Mouse (Mus musculus): ENCODE measurements at regions not wholly inside any gene's neighbourhood (a gene's known extent, or its start where the extent isn't known, plus 50 kb on each side); places are given as distances from the start of the nearest gene placed in this dataset.

DNA sequence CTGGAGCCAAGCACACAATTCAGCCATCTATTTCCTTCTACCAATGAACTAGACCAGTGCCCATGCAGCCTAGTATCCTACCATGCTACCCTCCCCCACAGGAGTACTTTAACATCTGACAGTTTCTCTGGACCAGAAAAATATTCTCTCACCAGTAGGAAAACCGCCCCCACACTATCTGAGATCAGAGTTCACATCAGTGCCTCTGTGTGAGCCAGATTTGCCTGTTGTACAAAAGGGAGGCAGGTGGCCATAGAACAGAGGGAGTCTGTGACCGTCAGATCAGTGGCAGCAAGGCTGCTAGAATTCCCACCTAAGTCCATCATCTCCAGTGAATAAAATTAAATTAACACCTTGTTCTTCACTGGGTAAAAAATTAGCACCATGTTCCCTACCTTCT, 166.5 kb downstream of the Atp23 start:
- Histone ChIP-seq H3K4me2 (no peak overlapping the region), H3K4me3 (replicated peaks) (no peak overlapping the region), H3K9ac (no peak overlapping the region), H3K4me1 (replicated peaks) (peaks cover 6% of the 10 kb centered on the region; the same call in 1 of the 2 replicates), H3K36me3 (no peaks in the 10 kb centered on the region), H3K9me3 (replicated peaks) (0 out of 2 replicates have a peak, but pooled peaks cover 3% of the 10 kb centered on the region), H3K27me3 (no peaks in the 10 kb centered on the region), H3K27ac (no peak overlapping the region)
- ATAC-seq (ENCODE audit: low read depth) = peak; percentile 65; the same call in 1 of the 2 replicates
- DNase-seq = no peak
- 28% methylated on average over 2 of the region's 2 CpGs for WGBS (ENCODE audit: insufficient replicate concordance)

DNA sequence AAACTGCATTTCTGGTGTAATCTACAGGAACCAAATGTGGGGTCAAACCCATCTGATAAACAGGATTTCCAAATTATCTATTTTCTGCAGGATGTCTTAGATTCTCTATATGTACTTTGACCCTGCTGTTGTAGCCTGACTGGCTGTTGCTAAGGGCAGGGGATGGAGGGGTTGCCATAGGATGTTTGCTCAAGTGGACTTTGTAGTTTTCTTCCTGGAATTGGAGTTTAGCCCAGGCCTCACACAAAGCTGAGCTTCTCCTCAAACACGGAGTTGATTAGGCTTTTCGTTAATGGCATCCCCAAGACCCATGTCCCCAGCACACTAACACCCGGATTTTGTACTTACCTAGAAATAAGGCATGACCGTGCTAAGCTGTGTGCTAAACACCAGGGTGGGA, 173.3 kb downstream of the Atp23 start:
- Histone ChIP-seq H3K27me3 (no peaks in the 10 kb centered on the region), H3K36me3 (no peaks in the 10 kb centered on the region), H3K4me1 (replicated peaks) (no peaks in the 10 kb centered on the region), H3K4me3 (replicated peaks) (no peak overlapping the region), H3K9ac (no peak overlapping the region), H3K9me3 (replicated peaks) (no peaks in the 10 kb centered on the region; the same call in 1 of the 2 replicates), H3K27ac (no peak overlapping the region), H3K4me2 (no peak overlapping the region)
- no peak for DNase-seq
- 53% methylated on average over 4 of the region's 4 CpGs for WGBS (ENCODE audit: insufficient replicate concordance)
- ATAC-seq (ENCODE audit: low read depth) = 0 out of 2 replicates have a peak, but pooled peaks have one; percentile 31

DNA sequence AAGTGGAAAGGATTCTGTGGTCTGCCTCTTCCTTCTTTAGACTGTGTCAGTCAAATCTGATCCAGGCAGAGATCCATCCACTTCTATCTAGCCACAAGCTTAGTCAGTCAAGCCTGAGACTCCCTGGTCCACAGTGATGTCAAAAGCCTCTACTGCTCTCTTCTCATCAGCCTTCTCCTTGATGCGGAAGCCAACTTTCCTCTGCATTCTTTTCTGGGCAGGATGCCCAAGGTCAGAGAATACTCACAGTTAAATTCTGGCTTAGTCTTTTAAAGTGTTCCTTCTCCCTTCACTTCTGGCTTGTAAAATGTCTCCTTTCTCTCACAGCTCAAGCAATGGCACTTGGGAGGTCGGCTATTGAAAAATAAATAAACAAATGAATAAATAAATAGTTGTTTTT, 183.2 kb downstream of the Atp23 start:
- no peak overlapping the region for H3K4me2 ChIP-seq
- no peak overlapping the region for H3K9ac ChIP-seq
- H3K4me3 ChIP-seq (replicated peaks) = no peak overlapping the region
- no peaks in the 10 kb centered on the region; the same call in 1 of the 2 replicates for H3K9me3 ChIP-seq (replicated peaks)
- ATAC-seq (ENCODE audit: low read depth) (no peak), DNase-seq (no peak)
- H3K4me1 ChIP-seq (replicated peaks) = no peaks in the 10 kb centered on the region
- 59% methylated on average over 2 of the region's 2 CpGs for WGBS (ENCODE audit: insufficient replicate concordance)
- no peak overlapping the region for H3K27ac ChIP-seq
- no peaks in the 10 kb centered on the region for H3K27me3 ChIP-seq
- no peaks in the 10 kb centered on the region for H3K36me3 ChIP-seq

DNA sequence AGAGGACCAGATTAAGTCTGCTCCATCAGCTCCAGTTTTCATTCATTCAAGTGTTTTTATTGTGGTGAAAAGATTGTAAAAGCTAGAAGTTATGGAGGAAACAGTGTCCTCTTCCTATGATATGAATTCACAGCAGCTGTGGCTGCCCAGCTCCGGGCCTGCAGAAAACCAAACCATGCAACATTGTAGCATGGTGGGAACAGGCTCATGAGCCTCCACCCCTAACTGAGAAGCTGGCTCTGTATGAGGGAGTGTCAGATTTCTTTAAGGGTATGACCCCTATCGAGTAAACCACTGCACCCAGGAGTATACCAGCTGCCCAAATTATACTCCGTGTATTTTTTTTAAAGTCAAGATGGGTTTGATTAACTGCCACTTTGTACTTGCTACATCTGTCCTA, 189.4 kb downstream of the Atp23 start:
- H3K4me3 ChIP-seq (replicated peaks) = no peak overlapping the region
- H3K36me3 ChIP-seq = no peaks in the 10 kb centered on the region
- no peaks in the 10 kb centered on the region for H3K9me3 ChIP-seq (replicated peaks)
- WGBS (ENCODE audit: insufficient replicate concordance) = 57% methylated on average over 3 of the region's 3 CpGs
- DNase-seq (no peak), ATAC-seq (ENCODE audit: low read depth) (no peak)
- H3K4me2 ChIP-seq = no peak overlapping the region
- H3K4me1 ChIP-seq (replicated peaks) = no peaks in the 10 kb centered on the region
- H3K27me3 ChIP-seq = no peaks in the 10 kb centered on the region
- H3K27ac ChIP-seq = no peak overlapping the region
- H3K9ac ChIP-seq = no peak overlapping the region

DNA sequence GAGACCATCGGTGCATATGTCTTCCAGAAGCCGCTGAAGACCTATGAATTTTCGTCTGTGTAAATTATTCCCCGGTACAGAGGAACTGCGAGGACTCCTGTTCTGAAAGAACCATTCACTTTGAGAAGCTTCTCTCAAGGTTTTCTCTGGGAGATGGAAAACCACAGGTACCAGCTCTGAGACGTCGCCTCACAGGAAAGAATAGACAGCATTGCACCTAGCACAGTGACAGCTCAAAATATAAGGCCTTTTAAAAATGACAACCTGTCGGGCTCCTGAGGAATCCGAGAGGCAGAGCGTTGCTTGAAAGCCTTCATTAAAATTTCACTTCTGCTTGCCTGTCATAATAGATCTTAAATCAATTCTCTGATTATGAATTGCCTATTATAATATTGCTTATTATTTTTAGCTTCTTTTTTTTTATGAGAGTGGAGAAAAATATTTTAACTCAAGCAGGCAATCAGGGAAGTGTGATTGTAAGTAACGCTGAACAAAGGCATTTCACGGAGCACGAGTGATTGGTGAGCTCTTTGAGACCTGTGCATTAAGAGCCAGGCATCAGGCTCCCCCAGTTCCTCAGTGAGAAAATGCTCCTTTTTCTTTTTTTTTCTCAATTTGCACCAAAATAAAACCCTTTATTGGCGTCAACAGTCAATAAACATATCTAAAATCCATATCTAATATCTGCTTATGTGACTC, 191.8 kb downstream of the Atp23 start:
- 76% methylated on average over 14 of the region's 14 CpGs for WGBS (ENCODE audit: insufficient replicate concordance)
- H3K9me3 ChIP-seq (replicated peaks) = no peaks in the 10 kb centered on the region
- H3K36me3 ChIP-seq = no peaks in the 10 kb centered on the region
- no peak for ATAC-seq (ENCODE audit: low read depth)
- H3K27me3 ChIP-seq = no peaks in the 10 kb centered on the region
- no peak overlapping the region for H3K4me3 ChIP-seq (replicated peaks)
- no peak for DNase-seq
- H3K9ac ChIP-seq = no peak overlapping the region
- no peak overlapping the region for H3K4me2 ChIP-seq
- H3K4me1 ChIP-seq (replicated peaks) = no peaks in the 10 kb centered on the region
- no peak overlapping the region for H3K27ac ChIP-seq

DNA sequence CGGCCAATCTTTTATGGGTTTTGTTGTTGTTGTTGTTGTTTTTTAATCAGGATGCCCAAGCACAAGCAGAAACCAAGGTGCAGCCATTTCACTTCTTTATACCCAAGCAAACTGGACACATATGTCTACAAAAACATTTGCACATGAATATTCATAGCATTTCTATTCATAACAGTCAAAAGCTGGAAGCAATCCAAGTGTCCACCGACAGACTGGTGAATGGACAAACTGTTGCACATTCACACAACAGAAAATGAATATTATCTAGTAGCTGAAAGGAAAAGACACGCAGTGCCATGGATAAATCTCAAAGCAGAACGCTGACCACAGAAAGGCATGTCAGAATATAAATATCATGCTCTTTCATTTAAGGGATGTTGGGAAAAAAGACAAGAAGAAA, 192.4 kb downstream of the Atp23 start:
- Histone ChIP-seq H3K9ac (no peak overlapping the region), H3K36me3 (no peaks in the 10 kb centered on the region), H3K27ac (no peak overlapping the region), H3K4me2 (no peak overlapping the region), H3K4me3 (replicated peaks) (no peak overlapping the region), H3K9me3 (replicated peaks) (no peaks in the 10 kb centered on the region), H3K4me1 (replicated peaks) (no peaks in the 10 kb centered on the region), H3K27me3 (no peaks in the 10 kb centered on the region)
- 66% methylated on average over 4 of the region's 4 CpGs for WGBS (ENCODE audit: insufficient replicate concordance)
- DNase-seq = no peak
- ATAC-seq (ENCODE audit: low read depth) = no peak

GRCm38 (mm10) chr10:126708215-126708614, 192.9 kb downstream of the Atp23 start:
- WGBS (ENCODE audit: insufficient replicate concordance) = 52% methylated on average over 4 of the region's 4 CpGs
- Histone ChIP-seq H3K4me1 (replicated peaks) (no peaks in the 10 kb centered on the region), H3K9ac (no peak overlapping the region), H3K4me3 (replicated peaks) (no peak overlapping the region), H3K36me3 (no peaks in the 10 kb centered on the region), H3K4me2 (no peak overlapping the region), H3K9me3 (replicated peaks) (no peaks in the 10 kb centered on the region), H3K27me3 (no peaks in the 10 kb centered on the region), H3K27ac (no peak overlapping the region)
- DNase-seq (no peak), ATAC-seq (ENCODE audit: low read depth) (no peak)

DNA sequence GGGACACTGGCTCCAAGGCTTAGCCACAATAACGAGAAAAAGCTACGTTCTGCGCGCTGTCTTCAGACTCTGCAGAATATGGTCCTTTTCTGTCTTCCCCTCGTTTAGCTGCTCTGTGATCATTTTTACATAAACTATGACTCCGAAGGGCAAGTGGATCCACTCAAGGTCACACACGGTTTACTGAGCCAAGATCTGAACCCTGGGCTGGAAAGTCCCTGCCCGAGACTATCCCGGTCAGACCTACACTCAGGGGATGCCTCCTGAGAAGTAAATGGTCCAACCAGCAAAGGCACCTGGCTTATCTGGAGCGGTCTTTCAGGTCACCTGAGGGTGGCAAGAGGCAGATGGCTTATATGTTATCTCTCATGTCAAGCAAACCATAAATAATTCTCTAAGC, 204.1 kb downstream of the Atp23 start:
- Histone ChIP-seq H3K9me3 (replicated peaks) (0 out of 2 replicates have a peak, but pooled peaks cover 6% of the 10 kb centered on the region), H3K4me1 (replicated peaks) (no peaks in the 10 kb centered on the region), H3K9ac (no peak overlapping the region), H3K27ac (no peak overlapping the region), H3K27me3 (no peaks in the 10 kb centered on the region), H3K4me3 (replicated peaks) (no peak overlapping the region), H3K4me2 (no peak overlapping the region), H3K36me3 (no peaks in the 10 kb centered on the region)
- DNase-seq = no peak
- ATAC-seq (ENCODE audit: low read depth) = no peak
- WGBS (ENCODE audit: insufficient replicate concordance) = 67% methylated on average over 10 of the region's 10 CpGs

DNA sequence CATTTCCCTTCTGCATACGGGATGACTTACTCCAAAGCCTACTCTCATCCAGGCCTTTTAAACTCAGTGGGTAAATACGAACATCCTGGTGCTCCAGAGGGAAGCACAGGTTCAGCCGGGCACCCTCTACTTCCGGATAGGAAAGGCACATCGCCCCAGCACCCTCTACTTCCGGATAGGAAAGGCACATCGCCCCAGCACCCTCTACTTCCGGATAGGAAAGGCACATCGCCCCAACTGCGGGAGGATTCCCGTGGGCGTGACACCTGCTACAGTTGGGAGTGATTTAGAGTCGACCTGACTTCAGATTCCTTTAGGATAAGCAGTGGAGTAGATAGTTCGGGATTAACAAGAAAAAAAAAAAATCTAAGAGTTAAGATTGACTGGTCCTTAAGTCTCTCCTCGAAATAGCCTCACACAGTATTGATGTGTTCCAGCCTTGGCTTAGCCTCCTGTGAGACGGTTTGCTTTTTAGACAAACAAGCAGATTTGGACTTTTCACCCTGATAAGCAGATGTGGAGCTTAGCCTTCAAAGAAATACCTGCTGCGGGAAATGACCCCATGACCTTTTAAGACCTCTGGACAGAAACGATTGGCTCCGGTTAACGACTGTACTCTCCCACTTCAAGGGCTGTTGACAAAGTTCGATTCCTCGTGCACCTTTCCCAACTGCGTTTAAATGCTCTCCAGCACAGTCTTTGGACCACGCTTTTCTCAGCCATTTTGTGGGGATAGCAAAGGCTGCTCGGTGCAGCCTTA, 210.1 kb downstream of the Atp23 start:
- Histone ChIP-seq H3K4me1 (replicated peaks) (no peaks in the 10 kb centered on the region), H3K9ac (no peak overlapping the region), H3K36me3 (no peaks in the 10 kb centered on the region), H3K9me3 (replicated peaks) (peaks cover 3% of the 10 kb centered on the region; the same call in 1 of the 2 replicates), H3K4me2 (no peak overlapping the region), H3K4me3 (replicated peaks) (no peak overlapping the region), H3K27ac (peak overlapping the region; percentile 50), H3K27me3 (no peaks in the 10 kb centered on the region)
- WGBS (ENCODE audit: insufficient replicate concordance) = 57% methylated on average over 25 of the region's 25 CpGs
- ATAC-seq (ENCODE audit: low read depth) (peak; percentile 71), DNase-seq (no peak)

GRCm38 (mm10) chr10:126680275-126681184, 220.6 kb downstream of the Atp23 start:
- DNase-seq (no peak), ATAC-seq (ENCODE audit: low read depth) (no peak)
- Histone ChIP-seq H3K9me3 (replicated peaks) (no peaks in the 10 kb centered on the region; the same call in 1 of the 2 replicates), H3K4me1 (replicated peaks) (no peaks in the 10 kb centered on the region), H3K27me3 (no peaks in the 10 kb centered on the region), H3K9ac (no peak overlapping the region), H3K27ac (no peak overlapping the region), H3K4me3 (replicated peaks) (no peak overlapping the region), H3K4me2 (no peak overlapping the region), H3K36me3 (no peaks in the 10 kb centered on the region)
- WGBS (ENCODE audit: insufficient replicate concordance) = 13% methylated on average over 12 of the region's 12 CpGs
